Mouse (Mus musculus): ENCODE measurements around the gene Rhbdl1. TPM values are rescaled to one million over a fixed set of nuclear protein-coding genes. Genes with fewer than 3 reads are reported as not detected.
"Not testable (repeated sequence)": the region's sequence is repeated elsewhere in the genome, so short reads cannot be mapped to it uniquely, and the experiment has no call there.

Gene Rhbdl1
- total RNA-seq, 1 experiment from 2014 or later = 1.5 TPM

GRCm38 (mm10) chr17:25874148-25874720 lies 37.1 kb upstream of the Rhbdl1 start:
- no peak for ATAC-seq (ENCODE audit: extremely low read depth, insufficient number of reproducible peaks, low FRiP score, poor library complexity, severe bottlenecking)

GRCm38 (mm10) chr17:25873405-25874147 lies 36.5 kb upstream of the Rhbdl1 start:
- no peak for ATAC-seq (ENCODE audit: extremely low read depth, insufficient number of reproducible peaks, low FRiP score, poor library complexity, severe bottlenecking)

DNA sequence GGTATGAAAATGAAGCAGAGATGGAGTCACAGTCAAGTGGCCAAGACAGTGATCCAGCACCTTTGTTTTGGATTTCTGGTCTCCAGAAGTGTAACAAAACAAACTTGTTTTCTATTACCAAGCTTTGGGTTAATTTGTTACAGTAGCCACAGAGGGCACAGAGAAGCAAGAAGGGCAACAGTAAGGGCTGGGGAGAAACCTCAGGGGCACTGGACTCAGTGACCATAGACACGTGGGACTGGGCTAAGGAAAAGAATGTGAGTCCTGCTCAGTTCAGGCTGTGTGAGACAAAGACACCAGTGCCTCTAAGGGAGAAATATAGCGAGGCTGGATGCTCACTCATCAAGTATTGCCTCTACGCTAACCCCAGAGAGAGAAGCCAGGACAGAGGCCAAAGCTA lies 35.6 kb upstream of the Rhbdl1 start:
- ATAC-seq (ENCODE audit: extremely low read depth, insufficient number of reproducible peaks, low FRiP score, poor library complexity, severe bottlenecking) = no peak

GRCm38 (mm10) chr17:25871566-25871965 lies 34.5 kb upstream of the Rhbdl1 start:
- not testable (repeated sequence) for ATAC-seq (ENCODE audit: extremely low read depth, insufficient number of reproducible peaks, low FRiP score, poor library complexity, severe bottlenecking)

DNA sequence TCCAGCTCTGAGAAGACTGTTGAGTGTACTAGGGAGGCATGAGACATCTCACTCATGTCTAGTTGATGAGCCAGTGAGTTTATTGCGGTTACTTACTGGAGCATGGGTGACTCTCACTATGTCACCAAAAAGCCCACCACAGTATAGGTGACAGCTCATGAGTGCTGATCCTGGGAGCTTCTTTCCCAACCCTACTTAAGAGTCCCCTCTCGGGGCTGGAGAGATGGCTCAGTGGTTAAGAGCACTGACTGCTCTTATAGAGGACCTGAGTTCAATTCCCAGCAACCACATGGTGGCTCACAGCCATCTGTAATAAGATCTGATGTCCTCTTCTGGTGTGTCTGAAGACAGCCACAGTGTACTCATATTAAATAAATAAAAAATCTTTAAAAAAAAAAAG lies 32.9 kb upstream of the Rhbdl1 start:
- no peak for ATAC-seq (ENCODE audit: extremely low read depth, insufficient number of reproducible peaks, low FRiP score, poor library complexity, severe bottlenecking)

DNA sequence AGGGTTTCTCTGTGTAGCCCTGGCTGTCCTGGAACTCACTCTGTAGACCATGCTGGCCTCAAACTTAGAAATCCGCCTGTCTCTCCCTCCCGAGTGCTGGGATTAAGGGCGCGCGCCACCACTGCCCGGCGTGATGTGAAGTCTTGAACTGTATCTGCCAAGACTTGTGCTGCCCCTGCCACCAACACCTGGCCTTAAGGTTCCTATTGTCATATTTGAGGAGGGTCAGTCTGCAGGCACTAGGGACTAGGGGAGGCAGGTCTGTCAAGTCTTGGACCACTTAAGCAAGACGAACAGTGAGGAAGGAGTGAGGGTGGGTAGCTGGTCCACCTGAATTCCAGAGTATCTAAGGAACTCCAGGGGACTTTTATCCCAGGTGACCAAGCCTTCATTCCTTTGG lies 32.4 kb upstream of the Rhbdl1 start:
- ATAC-seq (ENCODE audit: extremely low read depth, insufficient number of reproducible peaks, low FRiP score, poor library complexity, severe bottlenecking) = no peak

DNA sequence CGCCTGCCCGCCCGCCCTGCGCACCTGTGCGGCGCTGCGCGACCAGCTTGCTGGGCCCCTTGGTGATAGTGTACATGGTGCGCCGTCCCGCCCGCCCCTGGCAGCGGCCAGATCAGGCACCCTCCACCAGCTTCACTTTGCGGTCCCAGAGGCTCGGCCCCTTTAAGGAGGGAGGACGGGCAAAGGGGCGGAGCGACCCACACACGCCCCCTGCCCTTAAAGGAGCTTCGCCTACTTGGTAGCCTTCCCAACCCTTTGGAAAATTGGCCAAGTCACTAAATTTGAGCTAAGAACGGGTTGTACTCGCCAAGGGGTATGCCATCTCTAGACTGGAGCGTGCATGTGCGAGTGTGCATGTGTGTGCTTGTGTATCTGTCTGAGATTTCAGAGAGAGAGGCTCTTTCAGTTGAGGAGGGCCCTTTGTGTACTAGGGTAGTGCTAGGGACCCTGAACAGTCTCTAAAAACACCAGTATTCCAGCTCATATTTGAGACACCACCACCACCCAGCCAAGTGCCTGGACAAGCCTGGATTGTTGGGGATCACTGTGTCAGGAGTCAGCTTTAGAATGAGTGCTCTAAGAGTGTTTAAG lies 31.6 kb upstream of the Rhbdl1 start, which contains the start of gene Mcrip2:
Gene Mcrip2, minus strand, starts transcription at position 164 of the 591 bp plus-strand sequence.
- peak; percentile 40 for ATAC-seq (ENCODE audit: extremely low read depth, insufficient number of reproducible peaks, low FRiP score, poor library complexity, severe bottlenecking)

- no peak for ATAC-seq (ENCODE audit: extremely low read depth, insufficient number of reproducible peaks, low FRiP score, poor library complexity, severe bottlenecking)
Observed at GRCm38 (mm10) chr17:25867836-25868600, 30.9 kb upstream of the Rhbdl1 start.

GRCm38 (mm10) chr17:25867509-25867835 lies 30.4 kb upstream of the Rhbdl1 start:
- ATAC-seq (ENCODE audit: extremely low read depth, insufficient number of reproducible peaks, low FRiP score, poor library complexity, severe bottlenecking) = no peak

- ATAC-seq (ENCODE audit: extremely low read depth, insufficient number of reproducible peaks, low FRiP score, poor library complexity, severe bottlenecking) = no peak
Observed at GRCm38 (mm10) chr17:25866172-25866571, 29.1 kb upstream of the Rhbdl1 start.

DNA sequence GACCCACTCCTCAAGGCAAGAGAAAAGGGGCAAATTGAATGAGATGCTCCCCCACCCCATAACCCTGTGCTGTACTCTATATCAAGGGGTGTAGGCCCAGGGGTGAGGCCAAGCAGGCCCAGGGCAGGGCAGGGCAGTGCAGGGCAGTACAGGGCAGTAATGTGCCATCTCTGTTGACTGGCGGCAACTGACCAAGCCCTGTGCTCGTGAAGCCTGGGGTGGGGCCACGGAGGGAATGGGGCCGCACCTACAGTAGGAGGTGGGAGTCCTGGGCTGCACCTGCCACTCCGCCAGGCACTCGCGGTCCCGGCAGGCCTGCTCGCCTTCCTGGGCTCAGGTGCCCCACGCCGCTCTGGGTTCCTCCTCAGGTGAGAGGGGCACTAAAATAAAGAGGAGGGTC lies 28.2 kb upstream of the Rhbdl1 start:
- no peak for ATAC-seq (ENCODE audit: extremely low read depth, insufficient number of reproducible peaks, low FRiP score, poor library complexity, severe bottlenecking)

GRCm38 (mm10) chr17:25864311-25864710 lies 27.2 kb upstream of the Rhbdl1 start:
- no peak for ATAC-seq (ENCODE audit: extremely low read depth, insufficient number of reproducible peaks, low FRiP score, poor library complexity, severe bottlenecking)

DNA sequence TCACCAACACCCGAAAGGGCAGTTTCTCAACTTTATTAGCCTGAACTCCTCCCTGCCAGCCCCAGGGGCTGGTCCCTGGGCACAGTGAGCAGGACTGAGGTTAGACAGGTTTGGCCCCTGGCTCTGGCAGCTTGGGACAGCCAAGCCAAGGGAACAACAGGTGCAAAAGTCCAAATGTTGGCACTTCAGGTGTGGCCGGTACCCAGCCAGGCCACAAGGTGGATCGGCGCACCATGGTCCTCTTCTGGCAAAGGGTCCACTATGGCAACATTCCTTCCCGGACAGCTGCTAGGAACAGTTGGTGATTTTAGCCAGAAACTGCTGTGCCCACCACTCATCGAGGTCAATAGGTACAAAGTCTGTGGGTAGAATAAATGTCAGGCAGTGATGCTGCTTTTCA lies 26.6 kb upstream of the Rhbdl1 start:
- ATAC-seq (ENCODE audit: extremely low read depth, insufficient number of reproducible peaks, low FRiP score, poor library complexity, severe bottlenecking) = no peak

DNA sequence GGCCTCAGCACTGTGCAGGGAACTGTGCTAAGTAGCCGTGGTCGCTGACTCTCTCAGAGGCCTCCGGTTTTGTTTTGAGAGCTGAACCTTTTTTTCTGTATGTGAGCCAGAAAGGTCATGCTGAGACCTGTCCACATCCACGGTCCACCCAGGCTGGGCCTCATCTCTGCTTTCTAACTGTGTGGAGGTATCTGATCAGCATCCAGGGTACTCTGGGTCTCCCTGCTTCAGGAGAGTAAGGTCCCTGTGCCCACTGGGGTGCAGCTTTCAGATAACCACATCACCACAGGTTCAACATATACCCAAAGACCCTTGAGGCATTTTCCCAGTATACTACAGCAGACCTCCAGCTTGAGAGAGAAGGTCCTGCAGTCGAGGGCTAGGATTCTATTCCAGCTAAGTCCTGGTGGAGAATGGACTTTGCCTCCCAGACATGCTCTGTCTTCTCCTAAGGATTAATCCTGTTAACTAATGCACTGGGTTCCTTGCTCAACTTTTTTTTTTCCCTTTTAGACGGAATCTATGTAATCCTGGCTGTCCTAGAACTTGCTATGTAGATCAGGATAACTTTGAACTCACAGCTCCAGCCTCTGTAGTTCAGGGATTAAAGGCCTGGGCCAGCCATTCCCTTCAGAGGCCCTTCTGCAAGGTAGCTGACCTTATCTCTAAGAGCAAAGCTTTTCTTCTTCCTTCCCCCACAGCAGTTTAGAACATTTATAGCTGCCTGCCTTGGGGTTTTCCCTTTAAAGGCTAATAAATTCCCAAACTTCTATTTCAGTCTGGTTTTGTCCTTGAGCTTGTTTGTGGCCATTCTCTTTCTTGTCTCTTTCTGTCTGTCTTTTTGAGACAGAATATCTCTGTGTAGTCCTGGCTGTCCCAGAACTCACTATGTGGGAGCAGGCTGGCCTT lies 24.9 kb upstream of the Rhbdl1 start:
- no peak for ATAC-seq (ENCODE audit: extremely low read depth, insufficient number of reproducible peaks, low FRiP score, poor library complexity, severe bottlenecking)

- peak; percentile 92 for ATAC-seq (ENCODE audit: extremely low read depth, insufficient number of reproducible peaks, low FRiP score, poor library complexity, severe bottlenecking)
Observed at GRCm38 (mm10) chr17:25860832-25861703, 24.0 kb upstream of the Rhbdl1 start, which contains the start of gene Wdr90. Wdr90 (minus strand) TSS chr17:25861501.

DNA sequence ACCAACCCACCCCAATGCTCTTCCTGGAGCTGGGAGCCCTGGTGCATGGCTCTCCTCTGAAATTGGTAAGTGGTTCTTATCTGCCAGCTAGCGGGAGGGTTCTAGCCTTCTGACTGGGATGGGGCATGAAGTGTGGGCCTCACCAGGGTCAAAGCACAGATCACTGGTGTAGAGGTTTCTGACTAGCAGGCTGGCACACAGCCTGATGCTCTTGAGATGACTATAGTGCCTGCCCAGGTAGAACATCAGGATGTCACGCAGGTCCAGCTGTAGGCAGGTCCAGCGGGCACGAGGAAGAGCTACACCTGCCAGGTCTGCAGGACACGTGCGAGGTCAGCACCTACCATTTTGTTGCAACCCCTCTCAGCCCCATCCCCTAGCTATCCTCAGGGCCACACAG lies 23.1 kb upstream of the Rhbdl1 start:
- no peak for ATAC-seq (ENCODE audit: extremely low read depth, insufficient number of reproducible peaks, low FRiP score, poor library complexity, severe bottlenecking)

- ATAC-seq (ENCODE audit: extremely low read depth, insufficient number of reproducible peaks, low FRiP score, poor library complexity, severe bottlenecking) = peak; percentile 92
Observed at GRCm38 (mm10) chr17:25844396-25844901, 7.4 kb upstream of the Rhbdl1 start, which contains the start of gene Rhot2. Rhot2 (minus strand) TSS chr17:25844851.

Data from neutrophil, adult 5-6 weeks (primary cell).